Mouse (Mus musculus) erythroblast, adult 5-6 weeks (primary cell): ENCODE results near the gene Nek7. TPM values are rescaled to one million over a fixed set of nuclear protein-coding genes. Genes with fewer than 3 reads are reported as not detected.

ENCODE experiments used
- total RNA-seq, 2 experiments: library from RNA; stranded (forward) in 1 of 2; stranded (reverse) in 1 of 2; fragments of 150-400 nt in 1 of 2; fragments of 200-764, 138-1000 nt in 1 of 2; gene quantifications; 2 replicates each; pipeline versions ENCODE4 v1.2.3 to v1.2.4; 2015 to 2017; ENCODE audit warnings: low replicate concordance in 2 of 2

Gene Nek7
- total RNA-seq, 2 experiments from 2014 or later: 31.3 to 35.2 TPM

Other genes with a start within 250 kb of the Nek7 start
- not detected in 2 replicates for gene Lhx9, start 228.4 kb upstream of the Nek7 start, total RNA-seq (2015; ENCODE audit: low replicate concordance)
- not detected in 2 replicates for gene Lhx9, start 228.4 kb upstream of the Nek7 start, total RNA-seq (2017; ENCODE audit: low replicate concordance)
- 2.1 TPM in 1 of 2 replicates, not detected in the other for gene 2310009B15Rik, start 236.7 kb upstream of the Nek7 start, total RNA-seq (2015; ENCODE audit: low replicate concordance)
- 6.4 and 8.5 TPM in 2 replicates for gene 2310009B15Rik, start 236.7 kb upstream of the Nek7 start, total RNA-seq (2017; ENCODE audit: low replicate concordance)